Mouse (Mus musculus) brain, embryonic 14.5 days (tissue): Measurements from ENCODE around the gene Nupl2.

Source experiments
- CTCF ChIP-seq: fragments of 200-500 bp; IDR thresholded peaks from 2 replicates; pipeline ENCODE4 v1.5.1; 2012; ENCODE audit warnings: inconsistent platforms, mild to moderate bottlenecking, moderate library complexity, borderline replicate concordance; ENCODE audit not compliant: insufficient read depth, insufficient read length; ENCODE audit errors: extremely low read depth
- POLR2A ChIP-seq: fragments of 200-500 bp; IDR thresholded peaks from 2 replicates; pipeline ENCODE4 v1.6.1; 2012; ENCODE audit warnings: mild to moderate bottlenecking, inconsistent platforms, borderline replicate concordance; ENCODE audit not compliant: poor library complexity, insufficient read depth, insufficient read length, severe bottlenecking; ENCODE audit errors: extremely low read depth

DNA sequence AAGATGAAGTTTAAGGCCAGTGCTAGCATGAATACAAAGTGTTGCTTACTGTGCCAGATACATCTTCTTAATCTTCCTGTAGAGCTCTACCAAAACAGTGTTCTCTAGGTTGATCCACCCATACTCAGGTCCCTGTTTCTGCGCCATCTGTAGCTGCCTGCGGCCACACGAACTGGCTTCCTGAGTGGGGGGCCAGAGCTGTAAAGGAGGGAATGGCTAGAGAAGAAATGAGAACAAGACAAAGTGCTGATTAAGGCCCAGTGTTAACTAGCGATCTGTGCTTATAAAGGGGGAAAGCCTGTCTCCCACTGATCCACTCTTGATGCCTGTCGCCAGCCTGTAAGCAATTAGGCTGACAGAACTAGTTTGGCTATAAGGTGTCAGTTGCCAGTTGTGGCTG is 38.5 kb downstream of the Nupl2 start:
- TF ChIP-seq CTCF, result no peak
- TF ChIP-seq POLR2A, result no peak
